Mouse (Mus musculus) testis, adult 2 months (tissue): ENCODE measurements around the gene Ppt1.
"Not testable (repeated sequence)": the region's sequence is repeated elsewhere in the genome, so short reads cannot be mapped to it uniquely, and the experiment has no call there.

Experiments
- CTCF ChIP-seq: fragments of 200-500 bp; IDR thresholded peaks from 2 replicates; pipeline ENCODE4 v1.5.1; 2012; ENCODE audit warnings: low read depth, mild to moderate bottlenecking, inconsistent platforms, low read length, moderate library complexity; ENCODE audit not compliant: control insufficient read depth, insufficient read depth, insufficient replicate concordance
- POLR2A ChIP-seq: fragments of 200-500 bp; IDR thresholded peaks from 2 replicates; pipeline ENCODE4 v1.6.1; 2012; ENCODE audit warnings: low read depth, mild to moderate bottlenecking, inconsistent platforms, low read length, moderate library complexity; ENCODE audit not compliant: control insufficient read depth

- TF ChIP-seq CTCF, POLR2A: not testable (repeated sequence)
Observed at GRCm38 (mm10) chr4:122820941-122821340, 15.1 kb upstream of the Ppt1 start.
